Mouse (Mus musculus) naive thymus-derived CD4-positive, alpha-beta T cell, adult 2 months (primary cell): ENCODE results near the gene Bnip2.
"Not testable (repeated sequence)": the region's sequence is repeated elsewhere in the genome, so short reads cannot be mapped to it uniquely, and the experiment has no call there.

ENCODE experiments used
- DNase-seq: peaks from one replicate; pipeline ENCODE4 v3.0.0-alpha.2; 2011; ENCODE audit warnings: low read depth

Gene Bnip2

GRCm38 (mm10) chr9:70010781-70011473 is 21.7 kb downstream of the Bnip2 start:
- no peak for DNase-seq

DNA sequence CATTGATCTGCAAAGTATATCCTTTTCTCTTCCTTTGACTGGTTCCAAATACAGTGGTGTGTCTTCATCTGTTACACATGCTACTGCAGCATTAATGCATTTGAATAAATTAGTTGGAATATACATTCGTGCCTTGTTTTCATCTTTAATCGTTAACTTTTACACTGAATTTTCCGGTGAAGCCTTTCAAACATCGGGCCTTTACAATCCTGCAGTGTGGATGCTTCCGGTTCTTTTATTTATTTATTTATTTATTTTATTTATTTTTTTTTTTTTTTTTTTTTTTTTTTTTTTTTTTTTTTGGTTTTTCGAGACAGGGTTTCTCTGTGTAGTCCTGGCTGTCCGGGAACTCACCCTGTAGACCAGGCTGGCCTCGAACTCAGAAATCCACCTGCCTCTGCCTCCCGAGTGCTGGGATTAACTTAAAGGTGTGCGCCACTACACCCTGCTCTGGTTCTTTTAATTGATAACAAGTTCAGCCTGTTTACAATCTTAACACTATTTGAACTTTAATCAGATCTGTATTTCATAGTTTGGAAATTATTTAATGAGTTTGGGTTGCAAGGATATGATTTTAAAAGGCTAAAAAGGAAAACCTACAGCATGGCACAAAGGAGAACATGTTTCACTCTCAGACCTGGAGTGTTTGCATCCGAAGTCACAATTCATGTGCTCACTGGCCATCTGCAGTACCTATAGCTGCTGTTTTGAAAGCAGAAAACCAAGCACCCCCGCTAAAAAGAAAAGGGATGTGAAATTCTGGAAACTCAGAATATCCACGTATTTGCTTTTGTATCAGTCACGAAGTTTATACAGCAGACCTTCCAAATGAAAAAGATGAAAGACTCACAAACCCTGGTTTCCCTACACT is 22.5 kb downstream of the Bnip2 start:
- no peak for DNase-seq

DNA sequence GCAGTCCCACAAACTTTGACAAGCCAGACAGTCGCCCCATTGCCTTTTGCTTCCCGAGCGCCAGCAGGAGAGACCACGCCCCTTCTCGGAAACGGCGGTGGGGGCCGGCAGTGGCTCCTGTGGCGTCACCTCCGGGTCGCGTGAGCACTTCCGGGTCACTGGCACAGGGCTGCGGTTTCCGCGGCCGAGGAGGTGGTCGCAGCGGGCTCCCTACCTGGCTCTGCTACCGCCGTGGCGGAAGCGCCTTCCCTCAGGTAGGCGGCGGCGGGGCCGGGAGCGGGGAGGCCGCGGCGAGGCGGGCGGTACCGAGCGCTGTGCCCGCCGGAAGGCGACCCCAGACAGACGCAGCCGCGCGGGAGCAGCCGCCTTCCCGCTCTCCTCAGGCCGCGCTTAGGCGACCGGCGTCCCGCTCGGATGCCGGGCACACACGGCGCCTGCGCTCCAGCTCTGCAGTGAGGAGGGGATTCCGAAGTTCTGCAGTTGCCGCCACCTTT is 23.2 kb downstream of the Bnip2 start, which contains the start of gene Gtf2a2:
Gtf2a2 (plus strand) TSS at position 143 of the 494 bp plus-strand sequence.
- DNase-seq: peak; percentile 93

GRCm38 (mm10) chr9:70015632-70016031 is 26.4 kb downstream of the Bnip2 start:
- no peak for DNase-seq

GRCm38 (mm10) chr9:70018879-70019278 is 29.6 kb downstream of the Bnip2 start:
- DNase-seq: peak; percentile 74

- DNase-seq: no peak
Observed at GRCm38 (mm10) chr9:70021610-70022009, 32.3 kb downstream of the Bnip2 start.

DNA sequence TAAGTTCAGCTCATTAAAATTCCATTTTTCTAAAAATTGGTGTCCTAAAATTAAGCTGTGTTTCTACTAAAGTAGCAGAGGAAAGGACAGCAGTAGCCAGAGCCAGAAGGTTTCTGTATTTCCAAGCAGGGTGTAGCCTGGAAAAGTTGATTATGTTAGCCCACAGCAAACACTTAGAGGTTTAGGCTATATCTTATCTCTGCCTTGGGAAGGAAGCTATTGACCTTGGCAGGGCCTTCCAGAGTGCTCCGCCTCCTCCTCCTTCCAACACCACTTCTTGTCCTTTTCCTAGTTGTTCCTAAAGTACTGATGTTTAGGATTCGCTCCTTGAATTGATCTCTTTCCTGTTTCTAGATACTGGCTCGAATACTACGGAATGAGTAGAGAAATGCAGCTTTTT is 32.8 kb downstream of the Bnip2 start:
- DNase-seq: no peak

- DNase-seq: not testable (repeated sequence)
Observed at GRCm38 (mm10) chr9:70023615-70024014, 34.3 kb downstream of the Bnip2 start.

GRCm38 (mm10) chr9:70024648-70025047 is 35.4 kb downstream of the Bnip2 start:
- no peak for DNase-seq

- DNase-seq: no peak
Observed at GRCm38 (mm10) chr9:70025365-70026012, 36.2 kb downstream of the Bnip2 start.

GRCm38 (mm10) chr9:70032167-70032566 is 42.9 kb downstream of the Bnip2 start:
- no peak for DNase-seq

DNA sequence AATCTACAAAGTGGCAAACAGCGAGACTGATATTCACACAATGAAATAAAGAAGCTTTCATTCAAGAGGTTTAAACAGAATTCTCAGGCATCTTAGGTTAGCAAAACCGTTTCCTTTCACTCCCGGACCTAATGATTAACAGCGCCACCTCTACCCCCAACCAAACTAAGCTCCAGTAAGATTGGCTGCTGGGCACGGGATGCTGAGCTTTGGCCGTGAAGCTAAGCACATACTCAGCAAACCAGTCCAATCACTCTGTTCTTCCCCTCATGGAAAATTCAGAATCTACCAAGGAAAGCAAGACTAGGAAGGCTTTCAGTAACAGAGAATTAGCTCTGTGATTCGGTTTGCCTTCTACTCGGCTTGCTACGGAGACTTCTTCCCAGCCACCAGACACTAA is 43.8 kb downstream of the Bnip2 start:
- DNase-seq: no peak

DNA sequence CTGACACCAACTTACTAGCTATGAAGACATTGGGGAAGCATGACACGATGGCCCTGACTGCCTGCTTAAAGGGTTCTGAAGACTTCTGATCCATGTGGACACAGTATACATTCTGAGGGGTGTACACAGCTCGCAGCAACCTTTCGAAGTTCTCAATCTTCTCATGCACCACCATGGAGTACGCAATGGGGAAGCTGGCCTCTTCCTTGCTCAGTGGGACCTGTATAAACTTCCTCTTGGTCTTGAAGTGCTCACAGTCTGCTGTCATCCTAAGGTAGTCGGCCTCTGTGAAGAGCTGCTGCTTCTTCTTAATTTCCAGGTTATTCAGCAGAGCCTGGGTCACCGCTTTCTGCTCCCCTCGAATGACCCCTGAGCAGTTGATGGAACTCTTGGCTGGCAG is 45.4 kb downstream of the Bnip2 start:
- no peak for DNase-seq

- peak; percentile 26 for DNase-seq
Observed at GRCm38 (mm10) chr9:70036646-70037045, 47.4 kb downstream of the Bnip2 start.

GRCm38 (mm10) chr9:70037988-70038387 is 48.7 kb downstream of the Bnip2 start, which contains the start of gene Gcnt3:
Gene Gcnt3 (minus strand): TSS chr9:70038088.
- no peak for DNase-seq

DNA sequence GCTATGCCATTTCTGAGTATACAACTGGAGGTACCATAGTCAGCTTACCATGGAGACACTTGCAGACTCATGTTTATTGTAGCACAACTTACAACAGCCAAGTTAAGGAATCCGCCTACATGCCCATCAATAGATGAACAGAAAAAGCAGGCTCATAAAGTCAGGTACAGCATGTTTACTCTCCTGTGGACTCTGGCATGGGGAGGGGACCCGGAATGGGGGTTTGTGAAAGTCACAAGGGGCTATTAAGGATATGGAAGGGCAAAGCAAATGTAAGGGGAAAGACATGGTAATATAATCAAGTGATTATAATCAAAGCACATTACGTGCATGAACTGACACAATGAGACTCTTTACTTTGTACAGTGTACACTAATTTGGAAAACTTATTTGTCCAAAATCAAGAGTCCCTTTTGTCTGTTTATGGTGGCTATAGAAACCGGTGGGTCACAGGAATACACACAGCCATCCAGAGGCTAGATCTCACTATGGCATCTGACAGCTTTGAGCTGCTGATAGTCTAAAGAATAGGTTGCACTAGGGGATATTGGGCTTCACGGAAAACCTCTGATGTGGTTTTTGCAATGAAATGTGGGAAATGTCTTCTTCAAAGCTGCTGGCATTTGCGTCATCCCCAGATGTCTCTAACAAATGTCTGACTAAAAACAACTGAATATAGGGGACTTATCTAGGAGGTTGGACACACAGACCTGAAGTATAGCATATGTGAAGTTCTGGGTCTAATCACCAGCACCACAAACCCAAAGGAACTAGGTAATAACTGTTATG is 50.5 kb downstream of the Bnip2 start:
- peak; percentile 66 for DNase-seq

- peak; percentile 9 for DNase-seq
Observed at GRCm38 (mm10) chr9:70040570-70040969, 51.3 kb downstream of the Bnip2 start.

DNA sequence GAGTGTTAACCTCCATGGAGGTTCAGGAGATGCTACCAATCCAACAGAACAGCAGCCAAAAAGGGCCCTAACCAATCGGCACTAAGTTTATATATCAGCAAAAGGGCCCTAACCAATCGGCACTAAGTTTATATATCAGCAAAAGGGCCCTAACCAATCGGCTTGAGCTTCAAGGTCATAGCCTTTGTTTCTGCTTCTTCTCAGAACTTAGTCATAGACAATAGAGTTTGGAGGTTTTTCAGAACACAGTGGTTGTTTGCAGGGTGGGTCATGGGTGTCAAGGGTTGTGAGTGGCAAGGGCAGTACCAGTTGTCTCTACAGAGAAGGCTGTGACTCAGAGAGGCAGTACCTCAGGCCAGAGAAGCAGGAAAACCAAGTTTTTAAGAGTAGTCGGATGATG is 52.9 kb downstream of the Bnip2 start:
- no peak for DNase-seq

DNA sequence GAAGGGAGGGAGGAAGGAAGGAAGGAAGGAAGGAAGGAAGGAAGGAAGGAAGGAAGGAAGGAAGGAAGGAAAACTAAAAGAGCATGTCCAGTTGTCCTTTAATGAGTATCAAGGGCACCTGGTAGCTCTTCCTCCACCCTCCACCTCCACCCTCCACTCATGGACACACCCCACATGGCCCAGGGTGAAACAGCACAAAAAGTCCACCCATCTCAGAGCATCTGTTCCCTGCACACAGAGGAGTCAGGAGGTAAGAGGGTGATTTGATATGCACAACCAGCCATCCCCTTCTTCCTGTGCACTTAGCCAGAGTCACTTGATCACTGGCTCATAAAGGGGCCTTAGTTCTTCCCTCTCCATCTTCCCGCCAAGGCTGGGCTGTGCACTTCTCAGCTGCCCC is 53.7 kb downstream of the Bnip2 start:
- DNase-seq: no peak

DNA sequence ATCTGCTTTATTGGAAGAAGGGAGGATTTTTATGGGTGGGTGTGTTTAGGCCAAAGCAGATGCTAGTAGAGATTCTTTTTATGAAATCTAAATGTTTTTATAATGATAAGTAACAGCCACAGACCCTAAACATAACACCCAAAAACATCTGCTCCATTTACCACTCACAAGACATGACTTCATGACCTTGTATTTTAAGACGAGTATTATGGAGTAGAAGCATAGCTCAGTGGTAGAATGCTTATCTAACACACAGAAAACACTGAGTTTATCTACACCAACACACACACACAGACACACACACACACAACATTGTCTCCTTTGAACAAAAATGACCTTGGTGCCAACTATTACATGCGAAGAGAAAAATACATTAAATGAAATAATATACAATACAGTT is 55.6 kb downstream of the Bnip2 start:
- no peak for DNase-seq

- DNase-seq: no peak
Observed at GRCm38 (mm10) chr9:70046255-70046654, 57.0 kb downstream of the Bnip2 start.

GRCm38 (mm10) chr9:70047839-70048238 is 58.6 kb downstream of the Bnip2 start:
- DNase-seq: no peak
